Mouse (Mus musculus): ENCODE measurements around the gene Tgfbr2. TPM values are rescaled to one million over a fixed set of nuclear protein-coding genes. Genes with fewer than 3 reads are reported as not detected.

Gene Tgfbr2
- total and polyA plus RNA-seq, 3 experiments, result 0.05 TPM; not detected in 2

DNA sequence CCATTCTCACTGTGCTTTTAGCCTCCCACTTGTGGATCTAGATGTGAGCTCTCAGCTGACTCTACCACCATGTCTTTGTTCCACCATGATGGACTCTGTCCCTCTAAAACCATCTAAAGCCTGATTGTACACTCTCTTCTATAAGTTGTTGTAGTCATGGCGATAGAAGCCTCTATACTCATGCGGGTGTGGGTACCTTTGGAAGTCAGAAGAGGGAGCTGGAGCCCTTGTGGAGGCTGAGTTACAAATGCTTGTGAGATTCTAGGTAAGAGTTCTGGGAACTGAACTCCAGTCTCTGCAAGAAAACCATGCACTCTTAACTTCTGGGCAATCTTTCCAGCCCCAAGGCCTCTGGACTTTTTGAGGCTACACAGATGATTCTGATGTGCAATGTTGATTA is 40.7 kb downstream of the Tgfbr2 start:
- DNase-seq (ENCODE audit: low spot score), result no peak
- Histone ChIP-seq H3K4me3 (ENCODE audit: low read depth, low read length) (no peak overlapping the region), H3K4me1 (ENCODE audit: insufficient read depth, low read depth, low read length) (no peaks in the 10 kb centered on the region), H3K36me3 (replicated peaks) (no peaks in the 10 kb centered on the region), H3K9me3 (replicated peaks) (peaks cover 72% of the 10 kb centered on the region), H3K27me3 (ENCODE audit: insufficient read depth, low read length) (no peaks in the 10 kb centered on the region)
- no peak for TF ChIP-seq CTCF (IDR thresholded peaks at IDR 0.05; ENCODE audit: low read depth, low read length)
- TF ChIP-seq GATA2 (IDR thresholded peaks at IDR 0.05; ENCODE audit: borderline replicate concordance, low read depth, low read length), result no peak
- ATAC-seq (ENCODE audit: extremely low read depth, insufficient number of reproducible peaks, low FRiP score, poor library complexity, severe bottlenecking), result no peak

DNA sequence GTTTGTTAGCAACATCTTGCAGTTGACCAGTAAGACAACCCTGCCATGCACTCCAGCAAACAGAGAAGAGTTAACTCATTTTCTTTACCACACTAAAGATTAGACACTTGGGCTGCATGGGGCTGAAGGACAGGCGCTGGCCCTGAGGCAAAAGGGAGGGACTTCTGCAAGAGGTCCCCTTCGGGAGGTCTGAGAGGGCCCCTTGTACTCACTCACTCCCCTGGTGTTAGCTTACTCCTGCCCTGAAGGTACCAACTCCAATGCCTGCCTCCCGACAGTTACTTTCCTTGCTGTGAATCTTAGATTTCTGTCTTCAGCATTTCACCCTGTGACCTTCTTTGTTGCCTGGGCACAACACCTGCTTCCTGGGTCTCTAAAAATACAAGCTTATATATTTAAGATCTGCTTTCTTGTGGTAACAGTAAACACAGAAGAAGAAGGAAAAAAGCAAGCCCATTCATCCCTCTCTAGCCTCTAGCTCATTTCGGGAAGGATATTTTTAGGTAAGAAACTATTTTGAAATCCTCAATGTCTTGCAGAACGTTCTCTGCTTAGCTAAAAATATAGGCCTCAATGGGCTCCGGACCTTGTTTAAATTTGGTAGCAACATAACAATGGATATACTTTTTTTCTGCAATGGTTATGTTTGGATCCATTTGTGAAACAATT is 41.7 kb downstream of the Tgfbr2 start:
- Histone ChIP-seq H3K4me1 (ENCODE audit: insufficient read depth, low read depth, low read length) (no peaks in the 10 kb centered on the region), H3K36me3 (replicated peaks) (no peaks in the 10 kb centered on the region), H3K9me3 (replicated peaks) (peaks cover 63% of the 10 kb centered on the region), H3K4me3 (ENCODE audit: low read depth, low read length) (no peak overlapping the region), H3K27me3 (ENCODE audit: insufficient read depth, low read length) (no peaks in the 10 kb centered on the region)
- ATAC-seq (ENCODE audit: extremely low read depth, insufficient number of reproducible peaks, low FRiP score, poor library complexity, severe bottlenecking), result no peak
- no peak for DNase-seq (ENCODE audit: low spot score)
- TF ChIP-seq POLR2AphosphoS5 (IDR thresholded peaks at IDR 0.05; ENCODE audit: insufficient replicate concordance, low read depth, low read length), result no peak
- TF ChIP-seq TAL1 (conservative IDR thresholded peaks at IDR 0.05; ENCODE audit: low read depth, low read length), result no peak
- TF ChIP-seq CTCF (IDR thresholded peaks at IDR 0.05; ENCODE audit: low read depth, low read length), result no peak
- TF ChIP-seq GATA1 (IDR thresholded peaks at IDR 0.05; ENCODE audit: borderline replicate concordance, low read length), result no peak
- TF ChIP-seq GATA2 (IDR thresholded peaks at IDR 0.05; ENCODE audit: borderline replicate concordance, low read depth, low read length), result no peak

DNA sequence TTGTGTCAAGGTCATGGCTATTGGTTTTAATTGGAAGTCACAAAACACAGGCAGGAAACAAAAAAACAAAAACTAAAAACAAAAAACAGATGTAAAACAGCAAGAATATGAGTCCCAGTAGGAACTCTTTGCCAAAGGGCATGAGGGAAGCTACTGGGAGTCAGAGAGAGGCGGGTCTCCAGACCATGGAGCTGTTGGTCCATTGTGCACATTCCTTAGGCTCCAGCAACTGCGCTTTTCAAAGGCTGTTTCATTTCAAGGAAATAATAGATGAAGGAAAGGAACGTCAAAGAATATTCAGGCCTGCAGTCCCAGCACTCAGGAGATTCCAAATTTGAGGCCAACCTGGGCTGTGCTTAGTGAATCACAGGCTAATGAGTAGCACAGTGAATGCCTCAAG is 46.3 kb downstream of the Tgfbr2 start:
- H3K27me3 ChIP-seq (ENCODE audit: insufficient read depth, low read length), result no peaks in the 10 kb centered on the region
- no peak for DNase-seq (ENCODE audit: low spot score)
- H3K4me1 ChIP-seq (ENCODE audit: insufficient read depth, low read depth, low read length), result no peaks in the 10 kb centered on the region
- no peak overlapping the region for H3K4me3 ChIP-seq (ENCODE audit: low read depth, low read length)
- ATAC-seq (ENCODE audit: extremely low read depth, insufficient number of reproducible peaks, low FRiP score, poor library complexity, severe bottlenecking), result no peak
- TF ChIP-seq GATA2 (IDR thresholded peaks at IDR 0.05; ENCODE audit: borderline replicate concordance, low read depth, low read length) (no peak), POLR2AphosphoS5 (IDR thresholded peaks at IDR 0.05; ENCODE audit: insufficient replicate concordance, low read depth, low read length) (no peak), CTCF (IDR thresholded peaks at IDR 0.05; ENCODE audit: low read depth, low read length) (no peak), GATA1 (IDR thresholded peaks at IDR 0.05; ENCODE audit: borderline replicate concordance, low read length) (no peak), TAL1 (conservative IDR thresholded peaks at IDR 0.05; ENCODE audit: low read depth, low read length) (no peak)
- peaks cover 76% of the 10 kb centered on the region for H3K9me3 ChIP-seq (replicated peaks)
- no peaks in the 10 kb centered on the region for H3K36me3 ChIP-seq (replicated peaks)

DNA sequence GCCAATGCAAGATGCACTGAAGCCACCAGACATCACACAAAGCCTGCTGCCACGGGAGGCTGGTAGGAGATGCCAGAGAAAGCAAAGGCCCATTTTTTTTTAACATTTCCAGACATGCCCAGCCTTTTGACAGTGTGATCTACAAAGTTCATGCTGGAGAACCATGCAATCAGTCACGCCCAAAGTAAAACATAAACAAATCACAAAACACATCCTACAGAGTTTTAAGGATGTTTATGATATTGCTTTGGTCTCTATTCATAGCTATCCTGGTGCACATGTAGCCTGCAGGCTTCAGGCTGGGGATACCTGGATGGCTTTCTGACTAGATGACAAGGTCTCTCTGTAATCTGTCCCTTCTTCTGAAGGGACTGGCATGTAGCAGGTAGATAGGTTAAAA is 46.8 kb downstream of the Tgfbr2 start:
- DNase-seq (ENCODE audit: low spot score) (no peak), ATAC-seq (ENCODE audit: extremely low read depth, insufficient number of reproducible peaks, low FRiP score, poor library complexity, severe bottlenecking) (no peak)
- TF ChIP-seq POLR2AphosphoS5 (IDR thresholded peaks at IDR 0.05; ENCODE audit: insufficient replicate concordance, low read depth, low read length), result no peak
- no peak for TF ChIP-seq GATA1 (IDR thresholded peaks at IDR 0.05; ENCODE audit: borderline replicate concordance, low read length)
- TF ChIP-seq CTCF (IDR thresholded peaks at IDR 0.05; ENCODE audit: low read depth, low read length), result no peak
- no peak for TF ChIP-seq TAL1 (conservative IDR thresholded peaks at IDR 0.05; ENCODE audit: low read depth, low read length)
- TF ChIP-seq GATA2 (IDR thresholded peaks at IDR 0.05; ENCODE audit: borderline replicate concordance, low read depth, low read length), result no peak
- Histone ChIP-seq H3K4me3 (ENCODE audit: low read depth, low read length) (no peak overlapping the region), H3K9me3 (replicated peaks) (peaks cover 74% of the 10 kb centered on the region), H3K36me3 (replicated peaks) (no peaks in the 10 kb centered on the region), H3K4me1 (ENCODE audit: insufficient read depth, low read depth, low read length) (no peaks in the 10 kb centered on the region), H3K27me3 (ENCODE audit: insufficient read depth, low read length) (no peaks in the 10 kb centered on the region)

DNA sequence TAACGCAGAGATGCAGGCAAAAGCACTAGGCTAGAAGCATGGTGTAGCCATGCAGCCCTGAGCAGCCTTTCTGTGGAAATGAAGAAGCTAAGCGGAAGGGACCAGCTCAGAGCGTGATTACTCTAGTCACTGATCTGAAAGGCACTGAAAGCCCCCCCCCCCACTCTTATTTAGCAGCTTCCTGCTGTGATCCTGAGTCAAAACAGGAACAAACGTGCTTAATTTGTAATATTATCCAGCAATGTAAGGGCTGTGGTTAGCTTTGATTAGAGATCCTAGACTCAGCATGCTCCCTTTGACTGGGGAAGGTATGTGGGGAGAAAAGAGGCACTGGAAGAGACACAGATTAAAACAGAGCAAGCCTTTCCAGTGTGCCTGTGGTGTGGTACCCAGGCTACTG is 48.7 kb downstream of the Tgfbr2 start:
- H3K9me3 ChIP-seq (replicated peaks), result peaks cover 69% of the 10 kb centered on the region
- no peak for DNase-seq (ENCODE audit: low spot score)
- no peaks in the 10 kb centered on the region for H3K4me1 ChIP-seq (ENCODE audit: insufficient read depth, low read depth, low read length)
- H3K36me3 ChIP-seq (replicated peaks), result no peaks in the 10 kb centered on the region
- TF ChIP-seq POLR2AphosphoS5 (IDR thresholded peaks at IDR 0.05; ENCODE audit: insufficient replicate concordance, low read depth, low read length) (no peak), GATA1 (IDR thresholded peaks at IDR 0.05; ENCODE audit: borderline replicate concordance, low read length) (no peak), CTCF (IDR thresholded peaks at IDR 0.05; ENCODE audit: low read depth, low read length) (no peak), TAL1 (conservative IDR thresholded peaks at IDR 0.05; ENCODE audit: low read depth, low read length) (no peak), GATA2 (IDR thresholded peaks at IDR 0.05; ENCODE audit: borderline replicate concordance, low read depth, low read length) (no peak)
- no peaks in the 10 kb centered on the region for H3K27me3 ChIP-seq (ENCODE audit: insufficient read depth, low read length)
- no peak for ATAC-seq (ENCODE audit: extremely low read depth, insufficient number of reproducible peaks, low FRiP score, poor library complexity, severe bottlenecking)
- no peak overlapping the region for H3K4me3 ChIP-seq (ENCODE audit: low read depth, low read length)

DNA sequence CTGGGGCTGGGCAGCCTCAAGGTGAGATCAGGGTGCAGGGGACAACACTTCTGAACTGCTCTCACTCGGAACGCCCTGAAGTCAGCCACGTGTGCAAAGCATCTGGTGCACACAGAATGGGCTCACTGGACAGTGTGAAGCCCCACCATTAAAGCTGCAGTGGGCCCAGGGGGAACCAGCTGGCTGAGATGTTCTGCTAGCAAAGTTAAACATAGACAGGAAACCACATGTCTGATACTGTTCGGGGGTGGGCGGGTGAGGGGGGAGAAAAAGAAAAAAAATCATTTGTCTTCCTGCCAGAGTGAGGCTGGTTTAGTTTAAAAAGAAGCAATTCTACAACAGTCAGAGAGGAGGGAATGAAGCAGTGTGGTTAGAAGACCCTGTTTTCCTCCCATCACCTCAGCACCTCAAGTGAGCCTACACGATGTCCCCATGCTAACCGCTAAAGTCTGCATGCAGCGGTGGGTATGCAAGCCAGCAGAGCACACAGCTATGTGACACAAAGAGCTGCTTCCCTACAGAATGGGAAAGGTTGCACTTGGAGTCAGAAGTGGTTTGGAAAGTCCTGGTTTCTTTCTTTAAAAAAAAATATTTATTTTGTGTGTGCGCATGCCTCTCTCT is 52.1 kb downstream of the Tgfbr2 start:
- Histone ChIP-seq H3K27me3 (ENCODE audit: insufficient read depth, low read length) (no peaks in the 10 kb centered on the region), H3K9me3 (replicated peaks) (peaks cover 76% of the 10 kb centered on the region), H3K4me3 (ENCODE audit: low read depth, low read length) (no peak overlapping the region), H3K36me3 (replicated peaks) (no peaks in the 10 kb centered on the region), H3K4me1 (ENCODE audit: insufficient read depth, low read depth, low read length) (no peaks in the 10 kb centered on the region)
- ATAC-seq (ENCODE audit: extremely low read depth, insufficient number of reproducible peaks, low FRiP score, poor library complexity, severe bottlenecking), result no peak
- DNase-seq (ENCODE audit: low spot score), result no peak
- no peak for TF ChIP-seq POLR2AphosphoS5 (IDR thresholded peaks at IDR 0.05; ENCODE audit: insufficient replicate concordance, low read depth, low read length)
- no peak for TF ChIP-seq TAL1 (conservative IDR thresholded peaks at IDR 0.05; ENCODE audit: low read depth, low read length)
- TF ChIP-seq GATA1 (IDR thresholded peaks at IDR 0.05; ENCODE audit: borderline replicate concordance, low read length), result no peak
- TF ChIP-seq CTCF (IDR thresholded peaks at IDR 0.05; ENCODE audit: low read depth, low read length), result no peak
- no peak for TF ChIP-seq GATA2 (IDR thresholded peaks at IDR 0.05; ENCODE audit: borderline replicate concordance, low read depth, low read length)
